Mouse (Mus musculus) bone marrow, adult 2 months (tissue): ENCODE data around the gene Cfap77.

Source experiments
- CTCF ChIP-seq: fragments of 200-500 bp; IDR thresholded peaks from 2 replicates; pipeline ENCODE4 v1.5.1; 2011; ENCODE audit warnings: low read length, control low read depth; ENCODE audit not compliant: control insufficient read depth, insufficient read depth
- POLR2A ChIP-seq: fragments of 200-500 bp; IDR thresholded peaks from 2 replicates; pipeline ENCODE4 v1.6.1; 2011; ENCODE audit warnings: low read depth, mild to moderate bottlenecking, control low read depth, low read length, borderline replicate concordance; ENCODE audit not compliant: control insufficient read depth

DNA sequence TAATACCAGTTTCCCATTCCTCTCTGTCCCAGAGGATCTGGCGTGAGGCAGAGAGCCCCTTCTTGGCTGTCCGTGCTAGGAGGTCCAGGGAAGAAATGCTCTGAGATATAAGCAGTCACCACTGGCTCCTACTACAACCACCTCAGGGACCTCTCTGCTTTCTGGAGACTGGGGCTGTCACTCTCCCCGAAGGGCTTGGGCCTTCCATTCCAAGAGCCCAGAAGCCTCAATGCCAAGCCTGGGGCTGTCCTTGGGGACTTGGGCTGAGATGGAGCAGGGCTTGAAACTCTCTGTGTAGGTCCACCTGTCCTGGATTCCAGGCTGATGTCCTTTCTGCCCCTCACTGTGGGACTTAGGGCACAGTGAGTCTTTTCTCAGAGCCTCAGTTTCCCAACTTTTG, 144.0 kb downstream of the Cfap77 start:
- TF ChIP-seq POLR2A (no peak), CTCF (no peak)
